Mouse (Mus musculus) kidney, embryonic 14.5 days (tissue): ENCODE results near the gene Macf1. TPM values are rescaled to one million over a fixed set of nuclear protein-coding genes. Genes with fewer than 3 reads are reported as not detected.
"Not testable (repeated sequence)": the region's sequence is repeated elsewhere in the genome, so short reads cannot be mapped to it uniquely, and the experiment has no call there.

Source experiments
- ATAC-seq: fragments of 200-750 bp; cut with Nextera tagmentation; 2 replicates; pipeline ENCODE4 v1.8.0; 2017; ENCODE audit warnings: moderate number of reproducible peaks, mild to moderate bottlenecking, moderate TSS enrichment, moderate library complexity; ENCODE audit not compliant: low FRiP score, low TSS enrichment
- H3K27ac ChIP-seq: fragments of 300-500 bp; sonication (generic); 2 replicates; pipeline ENCODE4 v1.5.1; 2014; ENCODE audit warnings: low read depth, mild to moderate bottlenecking, low read length, moderate library complexity, mixed read lengths
- H3K27me3 ChIP-seq: fragments of 300-500 bp; sonication (generic); 2 replicates; pipeline ENCODE4 v1.6.1; 2014; ENCODE audit warnings: mild to moderate bottlenecking, low read length; ENCODE audit not compliant: control insufficient read depth, insufficient read depth
- H3K36me3 ChIP-seq: fragments of 300-500 bp; sonication (generic); 2 replicates; pipeline ENCODE4 v1.6.1; 2014; ENCODE audit warnings: low read length, mixed read lengths; ENCODE audit not compliant: control insufficient read depth, insufficient read depth
- H3K4me1 ChIP-seq: fragments of 300-500 bp; sonication (generic); 2 replicates; pipeline ENCODE4 v1.6.1; 2014; ENCODE audit warnings: low read length, mixed read lengths; ENCODE audit not compliant: control insufficient read depth, insufficient read depth
- H3K4me2 ChIP-seq: fragments of 300-500 bp; sonication (generic); replicated peaks from 2 replicates; pipeline ENCODE4 v1.6.1; 2014; ENCODE audit warnings: low read depth, mild to moderate bottlenecking, low read length
- H3K4me3 ChIP-seq: fragments of 300-500 bp; sonication (generic); 2 replicates; pipeline ENCODE4 v1.5.1; 2014; ENCODE audit warnings: mild to moderate bottlenecking, low read length
- H3K9ac ChIP-seq: fragments of 300-500 bp; sonication (generic); 2 replicates; pipeline ENCODE4 v1.6.1; 2014; ENCODE audit warnings: low read depth, mild to moderate bottlenecking, low read length, moderate library complexity
- H3K9me3 ChIP-seq: fragments of 300-500 bp; sonication (generic); 2 replicates; pipeline ENCODE4 v1.6.1; 2016; ENCODE audit warnings: low read length; ENCODE audit not compliant: control insufficient read depth
- WGBS: fragments of 180-500 bp; shearing (Covaris S2); extraction: QIAGEN DNeasy Blood & Tissue Kit; methylation state at CpG from one replicate; pipeline ENCODE4 v1.1.7; 2014; 5-methylcytosine and 5-hydroxymethylcytosine counted together
- polyA plus RNA-seq: library from polyadenylated mRNA; unstranded; fragments of >200 nt; fragmentation: Nextera tagmentation; extraction: Ambion mirVana; gene quantifications from 2 replicates; pipeline ENCODE4 v1.2.1, GENCODE M21; 2014

Gene Macf1
- polyA plus RNA-seq, 1 experiment from 2014 or later = 89.2 TPM

DNA sequence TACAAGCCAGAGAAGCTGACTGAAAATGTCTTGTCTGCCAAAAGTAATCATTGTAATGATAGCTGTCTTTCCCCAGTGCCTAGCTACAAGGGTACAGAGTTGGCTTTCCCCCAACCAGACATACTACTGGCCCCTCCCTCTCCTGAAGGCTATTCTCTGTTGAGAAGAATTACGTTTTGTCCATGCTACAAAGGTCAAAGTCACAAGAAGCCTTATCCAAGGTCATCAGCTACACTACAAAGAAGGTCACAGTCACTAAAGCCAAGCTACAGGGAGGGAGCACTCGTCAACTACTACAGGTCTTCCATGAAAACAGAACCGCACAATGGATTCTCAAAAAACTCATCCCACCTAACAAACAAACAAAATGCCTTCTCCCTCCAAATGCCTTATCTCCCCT lies 49.7 kb downstream of the Macf1 start:
- no peaks in the 10 kb centered on the region for H3K27me3 ChIP-seq
- H3K9me3 ChIP-seq = no peaks in the 10 kb centered on the region
- no peak overlapping the region for H3K9ac ChIP-seq
- 61% methylated on average over 3 of the region's 3 CpGs for WGBS
- H3K4me3 ChIP-seq = no peak overlapping the region
- no peak overlapping the region for H3K4me2 ChIP-seq
- no peaks in the 10 kb centered on the region for H3K36me3 ChIP-seq
- ATAC-seq = no peak
- H3K27ac ChIP-seq = peak overlapping the region; percentile 75; the same call in 1 of the 2 replicates
- no peaks in the 10 kb centered on the region for H3K4me1 ChIP-seq

DNA sequence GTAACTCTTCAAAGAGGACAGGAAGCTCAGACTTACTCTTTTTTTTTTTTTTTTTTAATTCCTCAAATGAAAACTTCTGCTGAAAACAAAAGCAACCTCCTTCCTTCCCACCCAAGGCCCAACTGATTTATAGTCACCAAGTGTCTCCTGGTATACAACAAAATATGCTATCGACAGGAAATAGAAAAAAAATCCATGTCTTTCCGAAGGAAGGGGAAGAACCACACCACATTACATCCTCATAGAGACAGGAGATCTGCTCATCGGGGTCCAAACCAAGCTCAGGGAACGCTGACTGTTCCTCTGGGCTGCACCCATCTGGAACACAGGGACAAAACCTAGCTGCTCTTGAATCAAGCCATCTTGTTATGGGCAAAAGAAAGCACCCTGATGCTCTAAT lies 50.3 kb downstream of the Macf1 start:
- no peak overlapping the region for H3K4me3 ChIP-seq
- ATAC-seq = no peak

DNA sequence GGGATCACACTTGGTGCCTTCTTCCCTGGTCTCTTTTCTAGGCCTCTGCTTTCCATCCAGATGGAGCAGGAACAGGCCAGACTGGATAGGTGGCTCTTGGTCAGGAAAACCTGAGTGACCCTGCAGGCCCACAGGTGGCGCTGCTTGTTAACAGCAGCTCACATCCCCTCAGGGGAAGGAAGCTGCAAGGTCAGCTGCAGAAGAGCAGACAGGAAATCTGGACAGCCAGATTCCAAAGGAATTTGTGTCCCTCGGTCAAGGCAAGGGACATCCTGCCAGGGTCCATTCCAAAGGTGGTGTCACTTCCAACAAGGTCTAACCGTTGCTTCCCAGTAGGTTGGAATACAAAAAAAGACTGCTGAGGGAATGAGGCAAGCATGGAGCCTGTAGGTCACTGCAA lies 50.8 kb downstream of the Macf1 start:
- Histone ChIP-seq H3K9ac (no peak overlapping the region), H3K27me3 (no peaks in the 10 kb centered on the region), H3K4me2 (no peak overlapping the region), H3K4me3 (no peak overlapping the region), H3K9me3 (no peaks in the 10 kb centered on the region), H3K4me1 (no peaks in the 10 kb centered on the region), H3K27ac (peak overlapping the region; percentile 25; the same call in 1 of the 2 replicates), H3K36me3 (no peaks in the 10 kb centered on the region)
- peak; percentile 81; the same call in 1 of the 2 replicates for ATAC-seq
- WGBS = 21% methylated on average over 3 of the region's 3 CpGs

More for the DNA sequence above, 50.3 kb downstream of the Macf1 start:
- Histone ChIP-seq H3K27ac (peak overlapping the region; percentile 75; the same call in 1 of the 2 replicates), H3K4me1 (no peaks in the 10 kb centered on the region), H3K9me3 (no peaks in the 10 kb centered on the region), H3K9ac (no peak overlapping the region), H3K4me2 (no peak overlapping the region), H3K27me3 (no peaks in the 10 kb centered on the region), H3K36me3 (no peaks in the 10 kb centered on the region)
- whole genome bisulfite sequencing = 88% methylated on average over 4 of the region's 4 CpGs

DNA sequence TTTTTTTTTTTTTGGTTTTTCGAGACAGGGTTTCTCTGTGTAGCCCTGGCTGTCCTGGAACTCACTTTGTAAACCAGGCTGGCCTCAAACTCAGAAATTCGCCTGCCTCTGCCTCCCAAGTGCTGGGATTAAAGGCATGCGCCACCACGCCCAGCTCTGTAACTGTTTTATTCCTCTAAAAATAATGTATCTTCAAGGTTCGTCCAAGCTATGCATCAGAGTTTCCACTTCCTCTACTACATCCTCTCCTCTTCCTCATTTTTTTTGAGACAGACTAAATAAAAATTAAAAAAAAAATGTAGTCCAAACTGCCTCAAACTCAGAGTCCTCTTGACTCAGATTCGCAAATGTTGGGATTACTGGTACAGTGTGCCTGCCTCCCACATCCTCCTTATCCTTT lies 52.0 kb downstream of the Macf1 start:
- not testable (repeated sequence) for H3K27me3 ChIP-seq, H3K36me3 ChIP-seq, H3K4me1 ChIP-seq, H3K4me2 ChIP-seq, H3K9ac ChIP-seq, H3K9me3 ChIP-seq, ATAC-seq, H3K4me3 ChIP-seq, H3K27ac ChIP-seq
- WGBS = 95% methylated on average over 5 of the region's 6 CpGs

DNA sequence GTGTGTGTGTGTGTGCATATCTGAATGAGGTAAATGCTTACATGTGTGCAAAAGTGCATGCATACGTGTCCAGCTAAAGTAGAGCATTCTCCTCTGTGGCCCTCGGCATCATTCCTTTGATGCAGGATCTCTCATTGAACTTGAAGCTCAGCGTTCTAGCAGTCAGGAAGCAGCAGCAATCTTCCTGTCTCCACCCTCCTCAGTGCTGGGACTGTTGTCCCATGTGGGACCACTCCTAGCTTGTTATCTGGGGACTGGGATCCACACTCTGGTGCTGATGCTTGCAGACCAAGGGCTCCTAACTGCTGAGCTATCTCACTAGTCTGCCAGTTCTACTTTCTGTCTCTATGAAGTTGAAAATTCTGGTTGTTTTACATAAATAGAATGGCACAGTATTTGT lies 52.5 kb downstream of the Macf1 start:
- 86% methylated on average over 3 of the region's 3 CpGs for WGBS
- H3K4me3 ChIP-seq = no peak overlapping the region
- no peak for ATAC-seq

DNA sequence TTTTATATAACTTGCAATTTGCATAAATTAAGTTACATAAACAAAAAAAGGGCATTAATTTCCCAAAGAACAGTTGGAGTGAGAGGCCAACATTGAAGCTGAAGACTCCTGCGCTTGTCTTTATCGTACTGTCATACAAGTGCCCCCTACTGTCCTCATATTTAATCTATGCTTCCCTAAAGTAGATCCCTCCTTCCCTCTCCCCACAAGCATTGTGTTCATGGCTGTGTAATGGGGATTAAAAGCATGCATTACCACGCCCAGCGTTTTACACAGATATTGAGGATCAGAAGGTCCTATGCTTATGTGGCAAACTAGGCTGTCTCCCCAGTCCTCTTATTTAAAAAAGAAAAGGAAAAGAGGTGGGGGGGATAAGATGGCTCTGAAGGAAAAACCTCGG lies 56.5 kb downstream of the Macf1 start:
- Histone ChIP-seq H3K9ac (no peak overlapping the region), H3K36me3 (no peaks in the 10 kb centered on the region), H3K27me3 (no peaks in the 10 kb centered on the region), H3K9me3 (no peaks in the 10 kb centered on the region), H3K4me1 (peaks cover 20% of the 10 kb centered on the region), H3K4me3 (no peak overlapping the region), H3K4me2 (no peak overlapping the region), H3K27ac (no peak overlapping the region)
- 84% methylated on average over 5 of the region's 5 CpGs for WGBS
- no peak for ATAC-seq

More for the DNA sequence above, 52.5 kb downstream of the Macf1 start:
- H3K27ac ChIP-seq = no peak overlapping the region
- H3K36me3 ChIP-seq = no peaks in the 10 kb centered on the region
- H3K4me2 ChIP-seq = no peak overlapping the region
- no peaks in the 10 kb centered on the region for H3K9me3 ChIP-seq
- no peak overlapping the region for H3K9ac ChIP-seq
- no peaks in the 10 kb centered on the region for H3K27me3 ChIP-seq
- H3K4me1 ChIP-seq = no peaks in the 10 kb centered on the region

DNA sequence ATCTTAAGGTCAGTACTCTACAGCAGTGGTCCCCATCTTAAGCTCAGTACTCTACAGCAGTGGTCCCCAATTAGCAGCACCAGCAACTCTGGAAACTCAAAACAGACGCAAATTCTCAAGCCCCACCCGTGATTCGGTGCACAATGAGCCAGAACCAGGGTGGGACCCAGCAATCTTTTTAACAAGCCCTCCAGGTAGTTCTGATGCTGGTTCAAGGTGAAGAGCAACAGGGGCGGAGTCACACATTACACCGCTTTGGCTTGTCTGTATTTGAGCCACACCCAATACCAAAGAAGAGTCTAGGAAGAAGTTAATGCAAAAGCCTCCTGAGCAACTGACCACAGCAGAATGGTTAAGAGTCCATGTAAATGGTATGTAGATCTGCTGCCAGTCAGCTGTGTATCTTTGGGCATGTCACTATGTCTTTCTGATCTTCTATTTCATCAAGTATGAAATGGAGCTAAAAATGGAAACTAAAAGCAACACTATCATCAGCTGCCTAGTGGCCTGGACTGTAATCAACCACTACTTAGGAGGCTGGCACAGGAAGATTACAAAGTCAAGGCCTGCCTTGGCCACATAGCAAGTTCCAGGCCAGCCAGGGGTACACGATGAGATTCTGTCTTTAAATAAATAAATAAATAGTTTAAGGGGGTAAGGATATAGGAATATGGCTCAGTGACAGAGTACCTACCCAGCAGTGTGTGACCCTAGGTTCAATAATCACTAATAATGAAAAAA lies 58.7 kb downstream of the Macf1 start:
- H3K36me3 ChIP-seq = no peaks in the 10 kb centered on the region
- no peak overlapping the region for H3K27ac ChIP-seq
- no peak overlapping the region for H3K4me3 ChIP-seq
- H3K27me3 ChIP-seq = no peaks in the 10 kb centered on the region
- no peaks in the 10 kb centered on the region for H3K9me3 ChIP-seq
- H3K9ac ChIP-seq = no peak overlapping the region
- WGBS = 80% methylated on average over 6 of the region's 6 CpGs
- peaks cover 20% of the 10 kb centered on the region for H3K4me1 ChIP-seq
- ATAC-seq = no peak
- H3K4me2 ChIP-seq = no peak overlapping the region

DNA sequence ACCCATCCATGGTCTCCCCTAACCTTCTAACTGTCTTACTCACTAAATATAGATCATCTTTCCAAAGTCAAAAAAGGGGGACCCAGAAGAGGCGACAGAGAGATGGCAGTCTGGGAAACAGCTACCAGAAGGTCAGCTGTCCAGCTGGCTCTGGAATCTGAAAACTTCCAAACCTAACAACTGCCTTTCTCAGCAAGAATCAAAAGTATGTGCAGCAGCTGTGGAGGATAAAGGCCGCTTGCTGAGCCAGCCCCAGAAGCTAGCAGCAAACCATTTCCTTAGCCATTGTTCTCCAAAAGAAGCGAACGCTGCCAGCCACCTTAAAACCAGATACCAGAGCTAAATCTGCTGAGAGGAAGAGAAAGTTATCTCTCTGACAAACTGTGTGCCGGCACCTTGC lies 59.7 kb downstream of the Macf1 start:
- peak overlapping the region; percentile 65; the same call in 1 of the 2 replicates for H3K27ac ChIP-seq
- no peak for ATAC-seq

DNA sequence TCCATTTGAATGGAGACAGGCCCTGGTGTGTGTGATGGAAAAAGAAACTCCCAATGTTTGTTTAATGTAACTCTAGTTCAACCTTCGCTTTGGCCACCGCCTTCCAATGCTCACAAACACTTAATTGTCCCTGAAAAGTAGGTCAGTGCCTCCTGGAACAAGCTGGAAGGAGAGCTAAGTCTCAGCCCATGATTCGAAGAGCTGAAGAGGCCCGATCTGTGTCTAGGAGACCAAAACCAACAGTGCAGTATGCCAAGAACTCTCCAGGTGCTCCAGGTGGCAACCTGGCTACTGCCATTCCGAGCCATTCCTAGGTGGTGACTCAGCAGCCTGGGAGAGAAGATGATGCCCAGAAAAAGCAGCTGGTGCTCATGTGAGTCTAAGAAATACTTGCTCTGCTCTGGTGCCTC lies 60.4 kb downstream of the Macf1 start:
- no peaks in the 10 kb centered on the region for H3K36me3 ChIP-seq
- no peaks in the 10 kb centered on the region for H3K9me3 ChIP-seq
- no peak for ATAC-seq
- H3K27ac ChIP-seq = 0 out of 2 replicates have a peak overlapping the region, but pooled peaks have one; percentile 65
- H3K4me2 ChIP-seq = no peak overlapping the region
- no peak overlapping the region for H3K4me3 ChIP-seq
- no peaks in the 10 kb centered on the region for H3K27me3 ChIP-seq
- peaks cover 20% of the 10 kb centered on the region for H3K4me1 ChIP-seq
- WGBS = 63% methylated on average over 5 of the region's 5 CpGs
- H3K9ac ChIP-seq = no peak overlapping the region

More for the DNA sequence above, 59.7 kb downstream of the Macf1 start:
- Histone ChIP-seq H3K27me3 (no peaks in the 10 kb centered on the region), H3K36me3 (no peaks in the 10 kb centered on the region), H3K4me3 (no peak overlapping the region), H3K9me3 (no peaks in the 10 kb centered on the region), H3K9ac (no peak overlapping the region), H3K4me2 (no peak overlapping the region), H3K4me1 (peaks cover 20% of the 10 kb centered on the region)
- WGBS = 37% methylated on average over 5 of the region's 5 CpGs
